Mouse (Mus musculus) common myeloid progenitor, adult 5-6 weeks (primary cell): ENCODE data around the gene Mycn. TPM values are rescaled to one million over a fixed set of nuclear protein-coding genes. Genes with fewer than 3 reads are reported as not detected.

ENCODE experiments used
- ATAC-seq: replicated peaks from 2 replicates; pipeline ENCODE4 v1.8.0; 2016; ENCODE audit warnings: low read depth, mild to moderate bottlenecking, moderate TSS enrichment, inconsistent platforms; ENCODE audit not compliant: poor library complexity, severe bottlenecking
- total RNA-seq: library from RNA; stranded (forward); fragments of 200-1000, 187-1606 nt; gene quantifications from 2 replicates; pipeline ENCODE4 v1.2.3, GENCODE M21; 2017

Mycn gene
- total RNA-seq, 1 experiment from 2014 or later, result 12.9 TPM

- no peak for ATAC-seq
These were observed 13.5 kb downstream of the Mycn start for GRCm38 (mm10) chr12:12928239-12928638.

- no peak for ATAC-seq
These were observed 14.7 kb downstream of the Mycn start for GRCm38 (mm10) chr12:12926975-12927527.

DNA sequence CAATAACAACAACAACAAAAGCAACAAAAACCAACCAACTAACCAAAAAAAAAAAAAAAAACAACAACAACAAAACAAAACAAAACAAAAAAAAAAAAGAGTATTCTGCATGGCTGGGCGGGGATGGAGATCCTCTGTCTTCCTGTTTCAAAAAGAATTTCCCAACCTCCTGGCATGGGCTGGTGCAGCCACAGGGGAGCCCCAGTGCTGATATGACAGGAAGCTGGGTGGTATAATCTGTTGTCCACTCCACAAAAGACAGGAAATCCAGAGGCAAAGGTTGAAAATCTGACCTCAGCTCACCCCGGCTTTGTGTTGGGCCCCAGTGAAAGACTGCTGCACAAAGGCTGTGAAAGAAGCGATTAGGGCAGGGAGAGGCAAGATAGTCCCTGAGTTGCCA, 17.3 kb downstream of the Mycn start:
- peak; percentile 81 for ATAC-seq

DNA sequence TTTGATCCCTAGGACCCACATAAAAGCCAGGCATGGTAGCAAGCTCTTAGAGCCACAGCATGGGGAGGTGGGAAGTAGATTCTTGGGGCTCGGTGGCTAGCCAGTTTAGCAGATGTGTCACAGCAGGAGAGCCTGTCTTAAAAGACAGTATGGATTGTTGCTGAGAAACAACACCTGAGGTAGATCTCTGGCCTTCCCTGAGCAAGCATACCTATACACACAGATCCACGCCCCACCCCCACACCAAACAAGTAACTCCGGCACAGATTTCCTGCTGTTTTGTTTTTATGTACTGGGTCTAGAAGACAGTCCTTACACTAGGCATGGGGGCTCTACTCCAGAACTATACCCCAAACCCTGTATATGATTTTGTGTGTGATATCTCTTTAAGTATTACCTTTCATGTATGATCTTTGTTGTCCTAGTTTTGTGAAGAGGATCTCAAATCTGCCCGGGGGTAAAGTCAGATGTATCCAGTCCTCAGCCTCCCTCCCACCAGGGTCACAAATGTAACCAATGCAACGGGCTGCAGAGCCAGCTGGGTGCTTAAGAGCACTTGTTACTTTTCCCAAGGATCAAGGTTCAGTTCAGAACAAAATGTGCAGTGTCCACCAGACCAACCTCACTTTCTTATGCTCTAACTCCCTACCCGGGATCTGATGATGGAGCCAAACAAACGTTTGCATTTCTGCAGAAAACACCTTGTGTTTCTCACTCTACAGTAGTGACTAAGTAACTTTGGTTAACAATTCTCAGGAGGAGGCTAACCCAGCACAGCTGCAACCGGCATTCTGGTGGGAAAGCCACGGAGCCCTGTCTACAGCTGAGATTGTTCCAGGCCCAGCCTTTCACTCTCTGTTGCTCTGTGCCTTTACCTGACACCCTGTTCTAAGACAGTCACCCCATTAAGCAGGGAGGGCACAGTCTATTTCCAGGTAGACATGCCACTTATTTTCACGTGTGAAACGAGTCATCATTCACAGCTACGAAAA, 21.3 kb downstream of the Mycn start:
- ATAC-seq, result no peak

GRCm38 (mm10) chr12:12916298-12916697, 25.4 kb downstream of the Mycn start:
- no peak for ATAC-seq

- no peak for ATAC-seq
These were observed 31.2 kb downstream of the Mycn start for GRCm38 (mm10) chr12:12910356-12910979.

DNA sequence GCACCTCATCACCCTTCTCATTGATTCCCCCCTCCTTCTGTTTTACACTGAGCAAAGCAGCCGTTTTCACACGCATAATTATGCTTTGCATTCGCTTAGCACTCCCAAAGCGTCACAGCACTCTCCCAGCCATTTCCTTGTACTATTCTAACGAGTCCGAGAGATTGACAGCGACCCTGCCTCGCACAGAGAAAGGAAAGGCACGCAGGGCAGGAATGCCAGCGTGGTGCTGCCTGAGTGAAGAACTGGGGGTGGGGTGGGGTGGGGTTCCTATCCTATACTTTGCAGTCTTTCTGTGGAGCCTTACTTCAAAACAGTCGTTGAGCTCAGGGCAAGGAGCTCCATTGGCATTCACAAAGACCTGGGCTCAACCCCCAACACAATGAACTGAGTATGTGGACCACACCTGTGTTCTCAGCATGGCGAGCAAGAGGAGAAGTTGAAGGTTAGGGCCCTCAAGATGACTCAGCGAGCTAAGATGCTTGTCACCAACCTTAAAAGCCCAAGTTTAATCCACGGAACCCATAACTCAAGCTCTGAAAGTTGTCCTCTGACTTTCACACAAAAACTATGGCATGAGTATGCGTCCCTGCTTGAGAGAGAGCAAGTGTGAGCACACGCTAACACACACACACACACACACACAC, 32.0 kb downstream of the Mycn start:
- ATAC-seq, result no peak

- ATAC-seq, result no peak
These were observed 34.9 kb downstream of the Mycn start for GRCm38 (mm10) chr12:12906771-12907170.

DNA sequence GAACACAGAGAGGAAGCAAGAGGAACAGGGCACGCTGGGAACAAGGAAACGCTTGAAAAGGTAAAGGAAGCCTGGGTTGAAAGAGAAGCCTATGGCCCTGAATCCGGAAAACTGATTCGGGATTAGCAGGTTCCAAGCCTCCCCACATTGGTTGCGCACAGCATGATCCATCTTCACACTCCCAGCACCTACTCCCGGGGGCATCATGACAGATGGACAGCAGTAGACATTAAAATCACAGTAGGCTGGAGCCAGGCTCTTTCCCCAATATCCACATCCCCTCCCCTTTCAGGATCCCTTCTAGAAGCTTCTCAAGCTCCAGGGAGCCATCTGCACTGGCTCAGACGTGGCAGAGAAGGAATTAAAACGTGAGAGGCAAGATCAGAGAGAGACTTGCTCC, 35.4 kb downstream of the Mycn start:
- no peak for ATAC-seq

DNA sequence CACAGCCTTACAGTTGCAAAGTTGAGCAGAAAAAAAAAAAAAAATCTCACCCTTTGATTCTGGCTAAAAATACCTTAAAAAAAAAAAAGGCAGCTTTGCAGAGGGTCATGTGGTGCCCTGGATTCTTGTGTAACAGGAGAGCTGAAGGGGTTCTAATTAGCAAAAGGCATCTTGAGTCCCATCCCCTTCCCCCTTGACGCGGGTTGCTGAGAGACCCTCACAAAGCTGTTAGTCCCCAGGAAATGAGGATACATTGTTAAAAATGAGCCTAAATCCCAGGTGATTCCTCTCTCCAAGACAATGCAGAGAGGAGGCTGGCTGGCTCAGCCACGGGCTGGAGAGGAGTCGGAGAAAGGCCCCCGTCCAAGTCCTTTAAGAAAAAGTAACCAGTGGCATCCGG, 36.6 kb downstream of the Mycn start:
- ATAC-seq, result no peak

GRCm38 (mm10) chr12:12904512-12904953, 37.2 kb downstream of the Mycn start:
- 0 out of 2 replicates have a peak, but pooled peaks have one; percentile 42 for ATAC-seq

- ATAC-seq, result no peak
These were observed 37.6 kb downstream of the Mycn start for GRCm38 (mm10) chr12:12904086-12904485.

DNA sequence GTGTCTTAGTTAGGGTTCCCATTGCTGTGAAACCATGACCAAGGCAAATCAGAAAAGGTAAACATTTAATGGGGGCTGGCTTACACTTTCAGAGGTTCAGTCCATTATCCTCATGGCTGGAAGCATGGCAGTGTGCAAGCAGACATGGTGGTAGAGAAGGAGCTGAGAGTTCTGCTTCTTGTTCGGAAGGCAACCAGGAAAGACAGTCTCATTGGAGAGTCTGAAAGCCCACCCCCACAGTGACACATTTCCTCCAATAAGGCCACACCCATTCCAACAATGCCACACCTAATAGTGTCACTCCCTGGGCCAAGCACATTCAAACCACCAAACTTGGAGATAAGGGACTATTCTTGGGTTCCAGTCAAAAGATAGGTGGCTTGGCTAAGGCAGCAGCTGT, 39.3 kb downstream of the Mycn start:
- ATAC-seq, result peak; percentile 29; the same call in 1 of the 2 replicates

DNA sequence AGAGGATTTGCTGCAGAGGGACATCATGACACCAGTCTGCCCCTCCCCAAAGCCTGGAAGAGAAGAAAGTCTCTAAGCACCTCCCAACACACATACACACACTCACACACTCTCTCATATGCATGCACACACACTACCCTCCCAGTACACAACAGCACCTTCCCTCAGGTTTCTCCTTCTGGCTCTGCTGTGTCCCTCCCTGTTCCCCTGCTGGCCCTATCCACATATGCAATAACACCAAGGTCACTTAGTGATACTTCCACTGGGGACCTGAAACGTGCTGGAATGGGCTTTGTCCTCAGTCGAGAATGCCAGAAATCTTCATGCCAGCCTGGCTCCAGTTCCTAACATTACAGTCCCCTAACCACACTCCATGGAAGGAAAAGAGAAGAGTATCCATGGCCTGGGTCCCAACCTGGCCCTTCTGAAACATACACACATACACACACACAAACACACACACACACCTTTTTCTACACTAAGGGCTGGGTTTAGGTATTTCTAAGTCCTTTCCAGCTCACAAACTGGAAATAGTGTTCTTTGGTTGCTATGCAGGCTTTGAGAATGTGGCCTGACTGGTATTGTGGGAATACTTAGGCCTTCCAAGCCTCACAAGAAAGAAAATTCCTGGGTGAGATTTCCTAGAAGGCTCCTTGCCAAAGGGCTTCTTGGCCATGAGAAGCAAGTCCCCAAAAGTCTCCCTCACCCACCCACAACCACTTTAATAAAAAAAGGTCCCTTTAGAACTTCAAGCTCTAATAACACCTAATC, 43.2 kb downstream of the Mycn start:
- ATAC-seq, result no peak

DNA sequence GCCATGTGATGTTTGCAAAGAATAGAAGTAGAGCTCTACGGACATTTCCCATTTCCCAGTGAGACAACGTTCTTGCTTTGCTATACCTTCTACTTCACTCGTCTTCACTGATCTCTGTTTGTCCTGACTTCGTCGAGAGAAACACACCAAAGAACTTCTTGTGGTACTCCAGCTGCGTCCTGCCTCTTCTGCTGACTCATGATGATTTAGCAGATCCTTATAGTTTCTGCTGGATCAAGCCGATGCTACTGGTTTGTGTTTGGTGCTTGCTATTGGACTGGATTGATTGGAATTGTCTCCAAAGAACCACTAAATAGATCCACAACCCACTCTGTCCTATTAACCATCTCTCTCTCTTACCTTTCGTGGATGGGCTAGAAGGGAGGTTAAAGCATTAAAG, 47.7 kb downstream of the Mycn start:
- no peak for ATAC-seq

DNA sequence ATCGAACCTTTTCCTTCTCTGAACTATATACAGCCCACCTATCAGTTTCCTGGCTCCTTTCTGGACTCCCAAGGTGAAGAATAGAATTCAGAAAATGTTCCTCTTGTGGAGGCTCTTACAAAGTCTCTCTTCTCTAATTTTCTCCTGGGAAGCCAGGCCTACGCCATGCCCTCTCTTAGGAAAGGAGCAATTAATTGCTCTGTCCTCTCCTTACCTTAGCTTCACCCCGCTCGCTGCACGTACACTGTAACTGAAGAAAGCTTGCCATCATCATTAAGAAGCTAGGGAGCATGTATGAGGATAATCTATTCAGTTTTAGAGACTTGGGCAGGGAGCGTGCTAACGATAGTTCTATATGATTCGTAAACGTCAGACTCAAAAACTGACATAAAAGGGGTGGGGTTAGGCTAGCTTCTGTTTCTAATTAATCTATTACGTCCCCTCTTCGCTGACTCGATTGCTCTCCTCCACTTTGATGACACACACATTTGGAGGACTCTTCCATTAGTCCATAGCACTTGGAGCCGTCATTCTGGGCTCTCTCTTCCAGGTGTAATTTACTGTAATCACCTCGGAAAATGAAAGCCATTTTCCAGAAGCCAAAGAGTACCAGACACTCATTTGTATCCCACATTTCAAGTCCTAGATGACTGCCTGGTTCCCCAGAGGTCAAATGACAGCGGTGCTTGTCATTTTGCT, 55.4 kb downstream of the Mycn start:
- ATAC-seq, result no peak
